Mouse (Mus musculus): ENCODE measurements around the gene Smyd5. TPM values are rescaled to one million over a fixed set of nuclear protein-coding genes. Genes with fewer than 3 reads are reported as not detected.

Gene Smyd5
- 38.8 and 42.5 TPM in 2 replicates for polyA plus RNA-seq (2014; fragmentation: Nextera tagmentation; extraction: Ambion mirVana)

GRCm38 (mm10) chr6:85431842-85432431 is at the start of gene Smyd5:
Smyd5 (plus strand) TSS chr6:85431989.
- peak within 1 kb of the TSS; percentile 92 for H3K4me2 ChIP-seq
- H3K4me1 ChIP-seq (ENCODE audit: control insufficient read depth, insufficient read depth, low read length): peaks cover 5% of the 10 kb centered on the region; the same call in 1 of the 2 replicates
- no peaks in the 10 kb centered on the region for H3K9me3 ChIP-seq (replicated peaks; ENCODE audit: control insufficient read depth, low read length)
- peaks cover 9% of the 10 kb centered on the region for H3K27me3 ChIP-seq (ENCODE audit: control insufficient read depth, insufficient read depth, low read length)
- no peak within 1 kb of the TSS for H3K27ac ChIP-seq (ENCODE audit: low read depth, low read length)
- peak; percentile 74 for ATAC-seq (replicated peaks; ENCODE audit: insufficient number of reproducible peaks, low FRiP score, low TSS enrichment)
- H3K36me3 ChIP-seq (ENCODE audit: control insufficient read depth, insufficient read depth, low read length): no peaks in the 10 kb centered on the region
- peak within 1 kb of the TSS; percentile 88 for H3K9ac ChIP-seq (ENCODE audit: low read depth, low read length)
- WGBS (ENCODE audit: insufficient replicate concordance): under 1% methylated on average over 37 of the region's 39 CpGs
- peak within 1 kb of the TSS; percentile 89 for H3K4me3 ChIP-seq (ENCODE audit: low read depth, low read length)

- H3K36me3 ChIP-seq (ENCODE audit: control insufficient read depth, insufficient read depth, low read length): no peaks in the 10 kb centered on the region
- no peak overlapping the region for H3K9ac ChIP-seq (ENCODE audit: low read depth, low read length)
- peaks cover 7% of the 10 kb centered on the region for H3K4me1 ChIP-seq (ENCODE audit: control insufficient read depth, insufficient read depth, low read length)
- ATAC-seq (replicated peaks; ENCODE audit: insufficient number of reproducible peaks, low FRiP score, low TSS enrichment): no peak
- no peaks in the 10 kb centered on the region for H3K9me3 ChIP-seq (replicated peaks; ENCODE audit: control insufficient read depth, low read length)
- no peak overlapping the region for H3K4me3 ChIP-seq (ENCODE audit: low read depth, low read length)
- WGBS (ENCODE audit: insufficient replicate concordance): 73% methylated on average over 2 of the region's 2 CpGs
- peaks cover 11% of the 10 kb centered on the region; the same call in 1 of the 2 replicates for H3K27me3 ChIP-seq (ENCODE audit: control insufficient read depth, insufficient read depth, low read length)
- no peak overlapping the region for H3K27ac ChIP-seq (ENCODE audit: low read depth, low read length)
- H3K4me2 ChIP-seq: no peak overlapping the region
These were observed 49.0 kb upstream of the Smyd5 start for GRCm38 (mm10) chr6:85382791-85383190.

GRCm38 (mm10) chr6:85388608-85389007 is 43.2 kb upstream of the Smyd5 start:
- WGBS (ENCODE audit: insufficient replicate concordance): 58% methylated on average over 5 of the region's 5 CpGs
- H3K4me2 ChIP-seq: no peak overlapping the region

GRCm38 (mm10) chr6:85391803-85392202 is 40.0 kb upstream of the Smyd5 start:
- Histone ChIP-seq H3K27ac (ENCODE audit: low read depth, low read length) (no peak overlapping the region), H3K9me3 (replicated peaks; ENCODE audit: control insufficient read depth, low read length) (0 out of 2 replicates have a peak, but pooled peaks cover 4% of the 10 kb centered on the region), H3K4me1 (ENCODE audit: control insufficient read depth, insufficient read depth, low read length) (no peaks in the 10 kb centered on the region), H3K9ac (ENCODE audit: low read depth, low read length) (no peak overlapping the region), H3K27me3 (ENCODE audit: control insufficient read depth, insufficient read depth, low read length) (0 out of 2 replicates have a peak, but pooled peaks cover 2% of the 10 kb centered on the region), H3K36me3 (ENCODE audit: control insufficient read depth, insufficient read depth, low read length) (no peaks in the 10 kb centered on the region), H3K4me3 (ENCODE audit: low read depth, low read length) (no peak overlapping the region), H3K4me2 (no peak overlapping the region)
- 31% methylated on average over 6 of the region's 7 CpGs for WGBS (ENCODE audit: insufficient replicate concordance)
- no peak for ATAC-seq (replicated peaks; ENCODE audit: insufficient number of reproducible peaks, low FRiP score, low TSS enrichment)

More at GRCm38 (mm10) chr6:85388608-85389007, 43.2 kb upstream of the Smyd5 start:
- H3K27ac ChIP-seq (ENCODE audit: low read depth, low read length): no peak overlapping the region
- no peak for ATAC-seq (replicated peaks; ENCODE audit: insufficient number of reproducible peaks, low FRiP score, low TSS enrichment)
- no peaks in the 10 kb centered on the region for H3K36me3 ChIP-seq (ENCODE audit: control insufficient read depth, insufficient read depth, low read length)
- H3K4me1 ChIP-seq (ENCODE audit: control insufficient read depth, insufficient read depth, low read length): no peaks in the 10 kb centered on the region
- H3K27me3 ChIP-seq (ENCODE audit: control insufficient read depth, insufficient read depth, low read length): peaks cover 13% of the 10 kb centered on the region; the same call in 1 of the 2 replicates
- H3K9ac ChIP-seq (ENCODE audit: low read depth, low read length): no peak overlapping the region
- H3K4me3 ChIP-seq (ENCODE audit: low read depth, low read length): no peak overlapping the region
- no peaks in the 10 kb centered on the region for H3K9me3 ChIP-seq (replicated peaks; ENCODE audit: control insufficient read depth, low read length)

- no peak overlapping the region for H3K4me3 ChIP-seq (ENCODE audit: low read depth, low read length)
- no peak overlapping the region for H3K9ac ChIP-seq (ENCODE audit: low read depth, low read length)
- no peaks in the 10 kb centered on the region for H3K4me1 ChIP-seq (ENCODE audit: control insufficient read depth, insufficient read depth, low read length)
- no peak overlapping the region for H3K27ac ChIP-seq (ENCODE audit: low read depth, low read length)
- H3K27me3 ChIP-seq (ENCODE audit: control insufficient read depth, insufficient read depth, low read length): no peaks in the 10 kb centered on the region
- H3K36me3 ChIP-seq (ENCODE audit: control insufficient read depth, insufficient read depth, low read length): no peaks in the 10 kb centered on the region
- 0 out of 2 replicates have a peak, but pooled peaks cover 4% of the 10 kb centered on the region for H3K9me3 ChIP-seq (replicated peaks; ENCODE audit: control insufficient read depth, low read length)
- 78% methylated on average over 2 of the region's 2 CpGs for WGBS (ENCODE audit: insufficient replicate concordance)
- ATAC-seq (replicated peaks; ENCODE audit: insufficient number of reproducible peaks, low FRiP score, low TSS enrichment): no peak
- H3K4me2 ChIP-seq: no peak overlapping the region
These were observed 36.4 kb upstream of the Smyd5 start for GRCm38 (mm10) chr6:85395360-85395759.

- 31% methylated on average over 1 of the region's 1 CpGs for WGBS (ENCODE audit: insufficient replicate concordance)
- H3K4me1 ChIP-seq (ENCODE audit: control insufficient read depth, insufficient read depth, low read length): no peaks in the 10 kb centered on the region
- no peaks in the 10 kb centered on the region for H3K27me3 ChIP-seq (ENCODE audit: control insufficient read depth, insufficient read depth, low read length)
- no peaks in the 10 kb centered on the region for H3K36me3 ChIP-seq (ENCODE audit: control insufficient read depth, insufficient read depth, low read length)
- H3K9ac ChIP-seq (ENCODE audit: low read depth, low read length): no peak overlapping the region
- 0 out of 2 replicates have a peak, but pooled peaks cover 4% of the 10 kb centered on the region for H3K9me3 ChIP-seq (replicated peaks; ENCODE audit: control insufficient read depth, low read length)
- no peak overlapping the region for H3K4me3 ChIP-seq (ENCODE audit: low read depth, low read length)
- ATAC-seq (replicated peaks; ENCODE audit: insufficient number of reproducible peaks, low FRiP score, low TSS enrichment): no peak
- H3K4me2 ChIP-seq: no peak overlapping the region
- no peak overlapping the region for H3K27ac ChIP-seq (ENCODE audit: low read depth, low read length)
These were observed 34.6 kb upstream of the Smyd5 start for GRCm38 (mm10) chr6:85397165-85397564.

GRCm38 (mm10) chr6:85399715-85400114 is 32.1 kb upstream of the Smyd5 start:
- Histone ChIP-seq H3K4me3 (ENCODE audit: low read depth, low read length) (no peak overlapping the region), H3K9me3 (replicated peaks; ENCODE audit: control insufficient read depth, low read length) (0 out of 2 replicates have a peak, but pooled peaks cover 4% of the 10 kb centered on the region), H3K9ac (ENCODE audit: low read depth, low read length) (no peak overlapping the region), H3K27me3 (ENCODE audit: control insufficient read depth, insufficient read depth, low read length) (no peaks in the 10 kb centered on the region), H3K36me3 (ENCODE audit: control insufficient read depth, insufficient read depth, low read length) (no peaks in the 10 kb centered on the region), H3K27ac (ENCODE audit: low read depth, low read length) (no peak overlapping the region), H3K4me1 (ENCODE audit: control insufficient read depth, insufficient read depth, low read length) (no peaks in the 10 kb centered on the region), H3K4me2 (no peak overlapping the region)
- no peak for ATAC-seq (replicated peaks; ENCODE audit: insufficient number of reproducible peaks, low FRiP score, low TSS enrichment)
- WGBS (ENCODE audit: insufficient replicate concordance): 26% methylated on average over 5 of the region's 5 CpGs

GRCm38 (mm10) chr6:85402613-85403012 is 29.2 kb upstream of the Smyd5 start:
- WGBS (ENCODE audit: insufficient replicate concordance): 47% methylated on average over 2 of the region's 2 CpGs

GRCm38 (mm10) chr6:85403039-85403438 is 28.8 kb upstream of the Smyd5 start:
- Histone ChIP-seq H3K4me2 (no peak overlapping the region), H3K4me1 (ENCODE audit: control insufficient read depth, insufficient read depth, low read length) (no peaks in the 10 kb centered on the region), H3K27ac (ENCODE audit: low read depth, low read length) (no peak overlapping the region), H3K36me3 (ENCODE audit: control insufficient read depth, insufficient read depth, low read length) (no peaks in the 10 kb centered on the region), H3K4me3 (ENCODE audit: low read depth, low read length) (no peak overlapping the region), H3K27me3 (ENCODE audit: control insufficient read depth, insufficient read depth, low read length) (peaks cover 18% of the 10 kb centered on the region), H3K9ac (ENCODE audit: low read depth, low read length) (no peak overlapping the region), H3K9me3 (replicated peaks; ENCODE audit: control insufficient read depth, low read length) (no peaks in the 10 kb centered on the region)
- WGBS (ENCODE audit: insufficient replicate concordance): 79% methylated on average over 10 of the region's 10 CpGs
- no peak for ATAC-seq (replicated peaks; ENCODE audit: insufficient number of reproducible peaks, low FRiP score, low TSS enrichment)

More at GRCm38 (mm10) chr6:85402613-85403012, 29.2 kb upstream of the Smyd5 start:
- no peak overlapping the region for H3K27ac ChIP-seq (ENCODE audit: low read depth, low read length)
- H3K4me1 ChIP-seq (ENCODE audit: control insufficient read depth, insufficient read depth, low read length): no peaks in the 10 kb centered on the region
- no peak overlapping the region for H3K9ac ChIP-seq (ENCODE audit: low read depth, low read length)
- no peak overlapping the region for H3K4me3 ChIP-seq (ENCODE audit: low read depth, low read length)
- H3K9me3 ChIP-seq (replicated peaks; ENCODE audit: control insufficient read depth, low read length): no peaks in the 10 kb centered on the region
- peaks cover 13% of the 10 kb centered on the region for H3K27me3 ChIP-seq (ENCODE audit: control insufficient read depth, insufficient read depth, low read length)
- no peaks in the 10 kb centered on the region for H3K36me3 ChIP-seq (ENCODE audit: control insufficient read depth, insufficient read depth, low read length)
- H3K4me2 ChIP-seq: no peak overlapping the region
- no peak for ATAC-seq (replicated peaks; ENCODE audit: insufficient number of reproducible peaks, low FRiP score, low TSS enrichment)
